Mouse (Mus musculus): Measurements from ENCODE around the gene Arhgap10.

Arhgap10 gene

DNA sequence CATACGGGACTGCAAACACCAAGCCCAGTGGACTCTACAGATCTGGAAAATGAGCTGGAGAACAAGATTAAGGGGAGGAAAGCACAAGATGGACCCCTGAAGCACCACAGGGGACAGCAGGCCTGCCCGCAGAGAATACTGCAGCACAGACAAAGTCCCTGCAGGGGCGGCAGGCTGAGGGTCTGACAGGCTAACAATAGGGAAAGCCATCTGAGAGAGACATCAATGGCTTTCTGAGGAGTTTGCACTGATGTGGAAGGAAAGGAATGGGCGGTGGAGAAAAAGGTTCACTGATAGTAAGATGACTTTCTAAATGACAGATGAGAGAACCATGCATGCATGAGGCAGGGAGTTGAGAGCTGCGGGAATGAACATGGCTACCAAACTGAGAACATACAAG is 111.3 kb downstream of the Arhgap10 start:
- DNase-seq (ENCODE audit: low read depth, low spot score) = no peak

DNA sequence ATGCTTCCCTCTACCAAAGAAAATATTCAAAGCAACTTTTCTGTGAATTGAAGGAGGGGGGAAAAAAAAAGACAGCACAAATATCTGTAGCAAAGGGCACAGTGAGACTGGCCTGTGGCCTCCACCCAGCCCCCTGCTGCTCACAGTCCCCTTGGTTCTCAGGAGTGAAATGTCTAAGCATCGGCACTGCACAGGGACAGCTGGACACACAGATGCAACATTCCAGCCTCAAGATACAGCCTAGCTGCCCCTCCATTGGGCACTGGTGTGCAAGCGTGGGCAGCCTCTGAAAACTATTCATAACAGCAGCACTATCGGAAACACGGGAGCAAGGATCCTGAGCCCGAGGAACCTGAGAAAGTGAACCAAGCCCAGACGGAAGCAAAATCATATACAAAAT is 113.7 kb downstream of the Arhgap10 start:
- DNase-seq (ENCODE audit: low read depth, low spot score) = no peak

DNA sequence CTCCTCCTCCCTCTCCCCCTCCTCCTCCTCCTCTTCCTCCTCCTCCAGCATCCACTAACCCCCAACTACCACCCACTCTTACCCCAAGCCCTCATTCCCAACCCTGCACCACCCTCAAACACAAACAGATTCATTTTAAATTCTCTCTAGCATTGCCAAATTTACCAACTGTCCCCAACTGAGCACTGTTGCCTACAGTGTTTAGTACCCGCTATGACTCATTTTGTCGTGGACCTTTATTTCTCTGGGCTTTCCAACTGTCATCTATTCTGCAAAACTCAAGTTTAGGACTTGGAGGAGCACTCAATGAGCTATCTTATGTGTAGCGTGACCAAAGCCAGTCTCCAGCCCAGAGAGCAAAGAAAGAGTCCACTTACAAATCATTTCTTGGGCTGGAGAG is 115.8 kb downstream of the Arhgap10 start:
- no peak for DNase-seq (ENCODE audit: low read depth, low spot score)

DNA sequence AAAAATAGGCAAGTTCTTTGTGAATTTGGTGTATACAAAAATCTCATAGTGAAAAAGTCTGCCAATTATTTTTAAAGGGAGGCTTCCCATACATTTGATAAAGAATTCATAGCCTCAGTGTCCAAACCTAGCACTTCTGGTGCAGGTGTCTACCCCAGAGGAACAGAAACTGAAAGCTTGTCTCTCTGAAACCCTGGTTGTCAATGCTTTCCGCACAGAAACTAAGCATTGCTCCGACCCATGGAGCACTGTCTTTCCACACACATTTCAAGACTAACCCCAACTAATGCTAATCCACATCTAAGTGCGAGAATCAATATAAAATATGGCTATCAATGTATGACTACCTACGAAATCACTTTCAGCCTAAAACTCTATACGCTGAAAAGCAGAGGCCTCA is 116.6 kb downstream of the Arhgap10 start:
- DNase-seq (ENCODE audit: low read depth, low spot score) = no peak

DNA sequence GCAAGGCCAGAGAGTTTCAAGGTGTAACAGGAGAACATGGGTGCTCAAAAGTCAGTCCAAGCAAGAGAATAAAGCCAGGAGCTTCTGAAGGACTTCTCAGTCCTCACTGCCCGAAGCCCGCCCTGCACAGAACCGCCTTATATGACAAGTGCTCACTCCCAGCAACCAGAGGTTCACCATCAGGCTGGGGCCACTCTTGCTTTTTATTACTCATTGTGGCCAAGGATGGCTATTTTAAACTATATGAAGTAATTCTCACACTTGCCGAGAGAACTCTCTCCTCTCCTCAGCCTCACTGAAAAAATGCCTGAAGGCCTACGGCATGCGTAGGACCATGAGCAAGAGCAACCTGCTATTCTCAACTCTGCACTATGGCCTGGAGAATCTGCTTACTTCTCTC is 133.7 kb downstream of the Arhgap10 start:
- no peak for DNase-seq (ENCODE audit: low read depth, low spot score)

DNA sequence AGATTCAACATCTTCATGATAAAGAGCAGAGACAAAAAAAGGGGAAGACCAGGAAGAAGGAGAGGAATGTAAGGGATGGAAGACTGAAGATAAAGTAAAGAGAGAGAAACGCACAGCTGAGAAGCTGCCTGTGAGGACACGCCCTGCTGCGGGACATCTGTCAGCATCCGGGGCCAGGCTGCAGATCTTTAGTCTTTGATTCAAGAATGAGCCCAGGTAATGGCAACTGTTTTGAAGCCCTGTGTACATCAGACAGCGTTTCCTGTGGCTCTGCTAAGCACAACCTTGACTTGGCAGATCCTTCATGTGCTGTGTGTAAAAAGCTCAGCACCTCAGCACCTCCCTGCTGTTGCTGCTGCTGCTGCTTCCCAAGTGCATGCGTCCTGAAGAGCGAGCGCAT is 134.1 kb downstream of the Arhgap10 start:
- DNase-seq (ENCODE audit: low read depth, low spot score) = no peak

DNA sequence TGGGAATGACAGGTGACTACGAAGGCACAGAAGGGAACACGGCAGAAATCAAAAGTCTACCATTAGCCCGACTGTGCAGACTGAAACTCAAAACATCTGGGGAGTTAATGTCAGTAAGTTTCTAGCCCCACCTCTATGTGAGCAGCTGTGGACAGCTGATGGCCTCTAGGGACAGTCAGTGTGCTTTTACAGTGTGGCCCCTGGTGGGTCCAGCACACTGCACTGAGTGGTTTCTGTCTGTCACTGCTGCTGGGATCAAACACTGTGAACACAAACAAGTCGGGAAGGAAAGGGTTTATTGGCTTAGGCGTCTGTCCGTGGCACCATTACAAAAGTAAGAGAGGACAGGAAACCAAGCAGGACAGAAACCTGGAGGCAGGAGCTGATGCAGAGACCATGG is 136.9 kb downstream of the Arhgap10 start:
- DNase-seq (ENCODE audit: low read depth, low spot score) = no peak

DNA sequence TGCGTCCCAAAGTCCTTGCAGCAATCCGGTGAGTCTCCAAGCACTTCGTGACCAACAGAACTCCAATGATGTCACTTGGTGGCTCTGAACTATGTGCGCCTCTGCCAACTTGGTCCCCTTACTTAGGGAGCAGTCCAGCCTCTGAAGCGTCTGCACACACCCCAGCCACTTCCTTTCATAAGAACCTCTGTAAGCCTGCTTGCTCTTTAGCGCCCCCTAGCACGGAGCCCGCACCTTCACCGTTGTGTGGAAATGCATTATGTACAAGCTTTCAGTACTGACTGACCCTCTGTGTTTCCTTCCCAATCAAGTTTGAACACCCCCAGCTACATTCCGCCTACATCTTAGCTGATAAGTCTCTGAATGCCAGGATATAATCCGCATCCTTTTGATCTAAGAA is 138.5 kb downstream of the Arhgap10 start:
- no peak for DNase-seq (ENCODE audit: low read depth, low spot score)

DNA sequence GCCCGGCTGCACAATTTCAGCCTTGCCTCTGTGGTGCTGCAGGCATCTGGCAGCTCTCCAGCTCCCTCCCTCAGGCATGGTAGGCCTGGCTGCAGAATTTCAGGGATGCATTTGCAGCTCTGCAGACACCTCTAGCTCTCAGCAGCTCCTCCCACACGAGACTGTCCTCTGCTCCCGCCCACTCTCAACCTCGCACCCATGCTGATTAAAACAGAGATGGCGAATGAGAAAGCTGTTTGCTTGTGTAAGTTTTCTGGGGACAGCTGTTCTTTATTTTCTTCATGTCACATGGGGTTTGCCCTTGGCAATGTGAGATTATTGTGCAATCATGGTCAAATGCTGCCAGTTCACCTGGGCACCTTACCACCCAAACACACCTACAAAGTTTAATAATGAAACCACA is 141.3 kb downstream of the Arhgap10 start:
- DNase-seq (ENCODE audit: low read depth, low spot score) = no peak

DNA sequence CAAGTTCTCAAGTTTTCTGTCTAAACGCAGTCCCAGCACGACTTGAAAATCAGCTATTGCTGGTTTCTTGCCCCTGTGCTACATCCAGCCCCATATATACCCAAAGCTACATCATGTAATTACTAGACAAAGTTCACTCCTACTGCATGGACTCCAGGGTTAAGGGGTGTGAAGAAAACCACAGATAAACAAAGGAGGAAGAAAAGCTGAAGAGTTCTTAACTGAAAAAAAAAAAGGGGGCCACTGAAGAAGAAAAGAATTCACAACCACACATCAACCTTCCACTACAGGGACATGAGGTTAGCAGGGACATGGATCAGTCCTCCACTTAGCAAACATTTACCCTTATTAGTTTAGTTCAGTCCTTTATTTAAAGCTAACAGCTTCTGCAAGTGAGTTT is 141.8 kb downstream of the Arhgap10 start:
- no peak for DNase-seq (ENCODE audit: low read depth, low spot score)

DNA sequence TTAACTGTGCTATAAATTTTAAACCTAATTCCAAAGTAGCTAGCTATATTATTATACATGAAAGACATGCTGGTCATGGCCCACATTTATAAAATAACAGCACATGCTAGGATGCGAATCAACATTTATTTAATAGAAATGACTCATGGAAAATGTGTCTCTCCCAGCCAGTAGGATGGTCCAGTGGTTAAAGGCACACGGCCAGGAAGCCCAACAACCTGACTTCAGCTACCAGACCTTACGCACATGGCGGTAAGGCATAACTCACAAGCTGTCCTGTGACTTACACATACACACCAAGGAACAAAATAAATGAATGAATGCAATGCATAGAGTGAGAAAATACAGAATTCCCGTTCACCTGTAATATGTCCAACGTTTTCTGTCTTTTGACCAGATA is 146.7 kb downstream of the Arhgap10 start:
- no peak for DNase-seq (ENCODE audit: low read depth, low spot score)

DNA sequence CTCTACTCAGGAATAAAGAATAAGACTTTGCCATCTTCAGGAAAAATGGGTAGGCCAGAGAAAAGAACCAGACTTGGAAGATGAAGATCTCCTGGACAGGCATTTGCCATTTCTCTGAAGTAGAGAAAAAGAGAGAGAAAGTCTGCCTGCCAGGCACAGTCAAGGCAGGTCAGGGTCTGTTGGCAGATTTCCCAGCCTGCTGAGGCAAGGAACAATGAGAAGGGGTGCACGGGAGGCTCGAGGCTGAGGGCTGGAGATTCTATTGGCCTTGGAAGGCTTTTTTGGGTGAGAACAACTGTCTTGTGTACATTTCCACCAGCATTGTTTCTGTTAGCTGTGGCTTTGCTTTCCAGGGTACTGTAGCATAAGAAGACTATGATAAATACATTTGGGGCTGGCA is 147.4 kb downstream of the Arhgap10 start:
- no peak for DNase-seq (ENCODE audit: low read depth, low spot score)

DNA sequence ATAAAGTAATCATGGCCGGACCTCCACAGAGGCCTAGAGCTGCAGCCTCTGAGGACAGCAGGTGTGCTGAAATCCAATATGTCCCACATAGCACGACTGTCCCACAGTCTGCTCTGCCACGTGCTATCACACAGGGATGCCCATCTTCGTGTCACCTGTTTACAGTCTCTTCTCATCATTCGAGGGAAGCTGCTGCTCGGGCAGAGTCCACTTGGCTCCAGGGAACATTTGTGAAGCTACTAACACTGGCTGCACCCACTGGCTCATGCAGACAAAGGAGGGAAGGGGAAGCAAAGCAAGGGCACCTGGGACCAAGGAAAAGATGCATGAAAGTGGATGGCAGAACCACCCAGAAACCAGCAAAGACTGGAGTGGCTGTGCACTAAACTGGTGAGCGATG is 148.1 kb downstream of the Arhgap10 start:
- no peak for DNase-seq (ENCODE audit: low read depth, low spot score)

DNA sequence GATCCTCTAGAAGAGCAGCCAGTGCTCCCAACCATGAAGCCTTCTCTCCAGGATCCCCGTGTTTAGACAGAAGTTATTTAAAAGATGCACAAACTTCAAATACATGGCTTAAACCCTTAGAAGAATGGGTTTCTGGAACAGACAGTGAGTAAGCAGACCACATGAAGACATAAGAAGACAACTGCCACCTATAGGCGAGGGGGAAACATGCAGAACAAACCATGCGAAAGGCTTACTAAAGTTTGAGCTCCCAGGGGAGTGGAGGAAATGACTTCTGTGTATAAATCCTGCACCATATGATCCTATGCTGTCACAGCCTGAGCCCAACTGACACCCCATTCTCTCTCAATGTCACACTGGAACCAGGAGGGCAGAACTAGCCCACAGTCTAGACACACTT is 150.7 kb downstream of the Arhgap10 start:
- no peak for DNase-seq (ENCODE audit: low read depth, low spot score)

DNA sequence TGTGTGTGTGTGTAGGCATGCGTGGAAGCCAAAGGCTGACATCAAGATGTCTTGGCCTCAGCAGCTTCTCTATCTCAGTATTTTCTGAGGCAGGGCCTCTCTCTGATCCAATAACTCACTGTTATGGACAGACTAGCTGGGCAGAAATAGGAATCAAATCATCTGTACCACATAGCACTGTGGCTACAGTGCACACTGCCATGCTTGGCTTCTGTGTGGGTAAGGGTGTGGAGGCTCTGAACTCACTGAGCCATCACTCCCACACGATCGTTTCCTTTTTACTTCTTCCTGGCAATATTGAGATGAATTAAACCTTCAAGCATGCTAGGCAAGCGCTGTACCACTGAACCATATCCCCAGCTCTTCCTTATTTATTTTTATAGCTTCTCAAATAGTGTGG is 151.3 kb downstream of the Arhgap10 start:
- DNase-seq (ENCODE audit: low read depth, low spot score) = no peak

DNA sequence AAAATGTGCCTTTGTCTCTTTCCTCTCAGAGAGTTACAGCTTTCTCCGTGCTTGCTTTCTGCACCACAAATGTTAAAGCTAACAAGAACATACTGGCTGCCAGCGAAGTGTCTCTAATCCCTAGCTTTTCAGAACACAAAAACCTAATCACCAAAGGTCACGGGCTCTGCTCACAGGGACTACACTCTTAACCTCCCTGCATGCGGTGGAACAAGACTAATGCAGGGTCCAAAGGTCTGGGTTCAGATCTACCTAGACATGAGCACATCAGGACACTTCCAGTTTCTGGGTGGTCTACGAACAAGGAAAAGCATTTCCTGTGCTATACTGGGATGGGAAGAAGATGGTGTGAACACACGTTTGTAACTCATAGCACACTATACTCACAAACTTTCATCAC is 151.8 kb downstream of the Arhgap10 start:
- DNase-seq (ENCODE audit: low read depth, low spot score) = no peak

DNA sequence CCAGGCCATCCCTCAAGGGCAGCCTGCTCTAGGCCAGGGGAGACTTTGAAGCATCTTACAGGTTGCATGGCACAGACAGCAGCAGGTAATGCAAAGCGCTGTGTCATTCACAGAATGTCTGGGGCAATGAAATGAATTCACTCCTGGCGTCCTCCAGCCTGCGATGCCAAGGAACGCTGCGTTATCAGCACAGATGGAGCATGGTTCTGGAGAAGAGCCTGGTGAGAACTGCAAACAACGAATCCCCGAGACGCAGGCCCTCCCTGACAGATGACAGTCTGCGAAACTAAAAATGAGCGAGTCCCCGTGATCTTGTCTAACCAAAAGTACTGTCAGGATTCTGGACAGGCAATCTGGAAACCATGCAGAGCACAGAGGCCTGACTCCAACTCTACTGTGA is 153.3 kb downstream of the Arhgap10 start:
- no peak for DNase-seq (ENCODE audit: low read depth, low spot score)

DNA sequence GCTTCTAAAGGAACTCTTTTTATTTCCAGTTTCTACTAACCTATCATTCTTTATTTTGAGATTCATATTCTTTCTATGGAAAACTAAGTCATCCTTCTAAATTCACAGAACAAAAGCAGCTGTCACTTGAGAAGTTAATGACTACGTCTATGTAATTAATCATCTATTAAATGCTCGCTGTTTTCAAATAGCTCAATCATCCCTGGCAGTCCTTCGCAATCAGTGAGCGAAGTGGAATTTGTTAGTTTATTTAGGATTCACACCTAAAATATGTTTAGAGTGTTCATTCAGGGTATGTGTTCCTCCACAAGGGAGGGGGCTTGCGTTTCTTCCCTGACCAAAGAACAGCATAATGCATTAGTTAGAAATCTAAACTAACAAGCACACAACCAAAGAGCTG is 156.9 kb downstream of the Arhgap10 start:
- DNase-seq (ENCODE audit: low read depth, low spot score) = no peak

DNA sequence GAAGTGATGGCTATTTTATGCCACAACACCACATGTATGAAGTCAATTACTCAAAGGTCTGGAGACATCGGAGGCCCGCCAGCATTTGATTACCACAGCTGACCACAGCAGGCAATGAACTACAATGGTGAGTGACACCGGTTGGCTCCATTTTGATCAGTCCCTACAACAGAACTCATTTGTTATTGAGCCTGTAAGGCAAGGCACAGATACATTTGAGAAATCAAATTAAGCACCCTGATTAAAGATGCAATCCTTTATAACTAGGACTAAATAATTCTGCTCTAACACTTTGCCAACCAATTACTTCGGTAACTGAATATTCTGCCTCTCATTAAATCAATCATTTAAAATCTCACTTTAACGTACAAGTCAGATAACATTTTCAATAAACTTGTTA is 157.3 kb downstream of the Arhgap10 start:
- DNase-seq (ENCODE audit: low read depth, low spot score) = no peak

DNA sequence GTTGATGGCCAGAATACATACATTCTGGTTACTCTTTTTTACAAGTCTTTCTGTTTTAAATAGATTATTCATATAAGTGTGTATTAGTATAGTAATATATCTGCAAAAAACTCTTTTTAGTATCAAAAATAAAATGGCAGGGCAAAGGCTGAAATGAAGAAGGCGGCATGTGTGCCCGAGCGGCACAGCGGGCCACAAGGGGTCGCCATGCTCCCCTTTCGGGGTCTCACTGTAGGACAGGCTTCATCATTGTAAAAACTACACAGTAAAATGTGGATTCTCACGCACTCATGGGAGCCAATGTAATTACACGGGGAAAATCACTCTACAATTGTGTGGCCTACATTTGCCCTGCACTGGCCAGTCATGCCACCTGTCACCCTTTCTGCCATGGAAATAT is 160.6 kb downstream of the Arhgap10 start:
- no peak for DNase-seq (ENCODE audit: low read depth, low spot score)

DNA sequence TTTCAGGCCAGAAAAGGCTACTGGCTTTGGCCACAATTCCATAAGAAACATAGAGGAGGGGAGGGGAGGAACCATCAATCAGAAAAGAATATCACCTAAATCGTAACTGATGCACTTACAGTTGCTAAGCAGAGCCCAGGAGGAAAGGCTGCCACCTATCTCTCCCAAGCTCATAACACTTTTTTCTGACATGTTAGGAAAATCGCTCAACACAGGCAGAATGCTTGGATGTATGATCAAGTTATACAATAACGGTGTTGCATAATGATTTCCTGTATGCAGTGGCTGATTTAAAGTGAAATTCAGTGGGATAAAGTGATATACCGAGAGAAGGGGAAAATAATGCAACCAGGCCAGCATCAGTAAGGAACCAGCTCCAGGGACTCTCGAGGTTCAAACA is 162.4 kb downstream of the Arhgap10 start:
- no peak for DNase-seq (ENCODE audit: low read depth, low spot score)

DNA sequence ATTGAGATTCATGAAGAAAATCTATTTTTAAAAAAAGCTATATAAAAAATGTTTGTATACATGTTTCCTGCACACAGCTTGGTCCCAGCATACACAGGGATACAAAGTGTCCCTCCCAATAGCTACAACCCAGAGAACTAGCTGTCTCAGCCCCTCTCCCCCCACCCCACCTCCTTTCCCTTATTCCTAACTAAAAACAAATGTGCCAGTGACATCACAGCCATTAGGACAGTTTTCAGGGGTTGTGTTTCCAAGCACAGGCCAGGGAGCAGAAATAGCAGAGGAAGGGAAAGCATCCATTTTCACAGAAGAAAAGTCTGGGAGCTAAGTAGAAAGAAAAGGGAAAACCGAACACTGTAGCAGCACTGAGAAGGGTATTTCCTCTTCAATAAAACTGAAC is 163.6 kb downstream of the Arhgap10 start:
- DNase-seq (ENCODE audit: low read depth, low spot score) = no peak

DNA sequence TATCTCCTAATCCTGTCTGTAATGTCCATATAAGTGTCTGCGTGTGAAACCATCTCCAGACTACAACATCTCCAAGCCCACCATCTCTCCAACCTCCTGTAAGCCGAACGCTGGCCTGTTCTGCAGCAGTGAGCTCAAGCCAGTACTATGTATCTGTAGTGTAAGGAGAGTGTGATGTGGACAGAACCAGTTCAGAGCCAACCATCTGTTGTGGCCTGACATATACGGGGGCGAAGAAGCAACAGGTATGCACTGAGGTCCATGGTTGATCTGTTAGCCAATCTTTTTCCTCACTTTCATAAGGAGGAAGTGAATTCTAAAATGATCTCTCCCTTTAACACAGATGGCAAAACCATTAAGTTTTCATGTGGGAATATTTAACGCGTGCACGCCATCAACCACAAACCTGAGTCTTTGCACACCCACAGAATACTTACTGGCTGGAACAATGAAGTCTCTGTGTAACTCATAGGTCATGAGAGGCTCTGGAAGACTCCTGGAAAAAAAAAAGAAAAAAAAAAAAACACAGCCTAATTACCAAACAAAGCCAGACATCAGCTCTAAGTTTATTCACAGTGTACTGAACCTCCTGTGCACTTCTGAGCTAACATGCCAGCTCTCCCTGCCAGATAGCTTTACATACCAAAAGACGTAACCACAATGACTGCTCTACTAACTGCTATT is 166.4 kb downstream of the Arhgap10 start:
- DNase-seq (ENCODE audit: low read depth, low spot score) = no peak

DNA sequence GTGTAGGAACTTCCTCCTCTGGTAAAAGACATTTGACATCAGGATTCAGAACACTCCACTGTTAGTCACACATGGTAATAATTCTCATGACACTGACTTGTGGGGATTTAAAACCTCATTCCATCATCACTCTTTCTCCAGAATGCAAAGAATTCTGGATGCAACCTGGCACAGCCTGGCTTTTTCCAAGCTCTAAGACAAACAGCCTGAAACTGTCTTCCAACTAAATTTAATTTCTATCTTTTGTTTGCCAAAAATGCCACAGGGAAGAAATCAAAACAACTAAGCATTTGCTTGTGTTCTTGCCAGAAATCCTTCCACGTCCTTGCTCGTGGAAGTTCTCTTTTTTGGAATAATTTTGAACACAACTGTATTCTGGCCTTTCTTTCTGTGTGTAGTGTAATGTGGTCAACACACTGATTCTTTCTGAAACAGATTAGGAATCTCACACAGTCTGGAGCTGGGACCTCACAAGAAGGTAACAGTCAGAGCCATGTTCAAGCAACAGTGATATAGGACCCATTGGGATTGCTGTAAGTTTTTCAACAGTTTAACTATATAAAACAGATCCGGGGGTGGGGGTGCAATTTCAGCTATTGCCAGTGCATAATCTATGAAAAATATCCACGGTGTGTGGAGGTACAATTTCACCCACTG is 167.5 kb downstream of the Arhgap10 start:
- no peak for DNase-seq (ENCODE audit: low read depth, low spot score)

Measured in retina, postnatal 7 days (tissue).